Mouse (Mus musculus) heart, adult 18-20 months (tissue): ENCODE results near the gene Gm20538. TPM values are rescaled to one million over a fixed set of nuclear protein-coding genes. Genes with fewer than 3 reads are reported as not detected.
A peak's percentile ranks its signal among the peaks of the same experiment; 100 is the strongest.

ENCODE experiments used
- DNase-seq, 2 experiments: peaks; one replicate each; pipeline ENCODE4 v3.0.0; 2021 to 2022; ENCODE audit warnings: mixed read lengths in 1 of 2
- long read RNA-seq, 2 experiments: library from polyadenylated mRNA; stranded (forward); transcript quantifications; one replicate each; pipeline ENCODE4 v2.0.0; 2021
- total RNA-seq, 2 experiments: library from RNA; stranded (reverse); gene quantifications; 2 replicates each; pipeline ENCODE4 v1.2.3; 2021

Gene Gm20538
- total RNA-seq, result not detected
- long read RNA-seq, experiment 1, result 0 reads
- long read RNA-seq, experiment 2, result 0 reads

DNA sequence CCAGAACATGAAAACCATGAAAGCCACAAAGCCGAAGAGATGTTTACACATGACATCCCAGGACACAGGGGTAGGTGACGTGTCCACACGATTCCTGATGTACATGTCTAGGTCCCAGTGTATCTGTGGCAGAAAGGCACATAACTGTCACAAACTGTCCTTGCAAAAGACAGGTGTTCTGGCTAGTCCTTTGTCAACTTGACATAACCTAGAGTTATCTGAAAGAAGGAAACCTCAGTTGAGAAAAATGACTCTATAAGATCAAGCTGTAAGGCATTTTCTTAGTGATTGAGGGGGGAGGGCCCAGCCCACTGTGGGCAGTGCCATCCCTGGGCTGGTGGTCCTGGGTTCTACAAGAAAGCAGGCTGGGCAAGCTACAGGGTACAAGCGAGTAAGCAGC is at the start of gene Gm20538:
Gm20538 (minus strand) TSS at position 101 of the 400 bp plus-strand sequence.
- no peak for DNase-seq

DNA sequence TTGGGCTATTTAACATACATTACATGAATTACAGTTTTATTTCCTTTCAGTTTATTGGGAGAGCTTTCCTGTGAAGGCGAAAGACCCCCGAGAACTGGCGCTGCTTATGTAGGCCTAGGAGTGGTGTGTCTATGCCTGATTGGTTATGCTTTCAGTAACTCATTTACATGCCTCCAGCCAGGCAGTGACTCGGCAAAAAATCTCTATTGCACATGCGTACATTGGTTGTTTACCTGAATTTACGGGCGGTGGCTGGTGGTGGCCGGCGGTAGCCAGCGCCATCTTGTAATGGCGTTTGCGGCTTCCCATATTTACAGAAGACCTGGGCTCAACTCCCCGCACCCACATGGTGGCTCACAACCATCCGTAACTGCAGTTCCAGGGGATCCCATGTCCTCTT is 41.5 kb upstream of the Gm20538 start:
- DNase-seq, result no peak

DNA sequence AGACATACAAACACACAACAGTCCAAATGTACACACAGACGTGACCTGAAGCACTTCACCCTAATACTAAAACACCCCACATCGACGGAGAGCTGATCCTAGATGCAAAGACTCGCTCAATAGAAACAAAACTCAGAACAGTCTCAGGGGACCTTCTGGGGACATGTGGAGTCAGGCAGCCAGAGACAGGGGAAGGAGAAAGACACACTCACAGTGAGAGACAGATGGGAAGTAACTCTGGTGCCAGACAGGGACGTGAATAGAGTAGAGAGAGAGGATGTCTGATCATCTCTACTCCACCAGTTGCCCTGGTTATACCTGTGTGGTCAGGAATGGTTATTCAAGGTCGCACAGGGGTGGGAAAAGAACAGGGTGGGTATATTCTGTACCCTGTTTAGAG is 39.0 kb upstream of the Gm20538 start:
- no peak for DNase-seq

DNA sequence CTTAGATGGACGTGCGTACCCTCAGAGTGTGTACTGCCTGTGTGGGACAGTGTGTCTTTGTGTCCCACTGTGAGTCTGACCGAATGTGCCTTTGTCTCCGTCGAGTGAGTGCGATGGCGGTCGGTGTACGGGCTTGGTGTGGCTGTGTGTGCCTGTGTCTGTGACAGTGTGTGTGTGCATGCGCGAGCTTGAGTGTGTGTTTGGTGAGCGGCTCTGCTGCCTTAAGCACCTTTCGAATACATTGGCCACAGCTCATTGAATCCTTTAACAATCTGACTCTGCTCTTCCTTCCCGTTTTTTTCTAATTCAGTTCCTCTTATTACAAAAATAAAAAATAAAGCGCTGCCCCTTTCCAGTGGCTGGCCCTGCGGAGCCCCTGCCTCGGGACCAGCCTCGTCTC is 38.4 kb upstream of the Gm20538 start:
- no peak for DNase-seq

DNA sequence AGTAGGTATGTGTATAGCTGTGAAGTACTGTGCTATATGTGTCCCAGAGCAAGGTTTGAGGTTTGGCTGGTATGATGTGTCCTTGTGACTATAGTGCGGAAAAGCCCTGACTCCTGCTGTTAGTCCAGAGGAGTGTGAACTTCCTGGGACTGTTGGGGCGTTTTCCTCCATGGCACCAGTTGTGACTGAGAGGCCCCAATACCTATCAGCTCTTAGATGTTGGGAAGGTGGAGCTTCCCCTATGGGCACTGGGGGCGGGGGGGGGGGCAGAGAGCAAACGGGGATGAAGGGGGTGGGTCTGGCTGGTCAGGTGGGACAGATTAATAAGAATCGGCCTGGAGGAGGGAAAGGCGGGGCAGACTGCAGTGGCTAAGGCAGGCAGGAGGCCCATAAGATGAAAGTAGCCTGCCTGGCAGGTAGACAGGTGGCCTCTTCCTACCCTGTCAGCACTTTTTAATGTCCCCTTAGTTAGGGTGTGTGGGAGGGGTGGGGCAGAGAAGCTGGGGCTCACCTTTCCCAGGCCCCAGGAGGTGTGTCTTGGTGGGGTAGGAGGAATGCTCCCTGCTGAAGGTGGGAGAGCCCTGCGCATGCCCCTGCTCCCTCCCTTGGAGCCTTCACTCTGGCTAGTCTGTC is 37.1 kb upstream of the Gm20538 start:
- no peak for DNase-seq

DNA sequence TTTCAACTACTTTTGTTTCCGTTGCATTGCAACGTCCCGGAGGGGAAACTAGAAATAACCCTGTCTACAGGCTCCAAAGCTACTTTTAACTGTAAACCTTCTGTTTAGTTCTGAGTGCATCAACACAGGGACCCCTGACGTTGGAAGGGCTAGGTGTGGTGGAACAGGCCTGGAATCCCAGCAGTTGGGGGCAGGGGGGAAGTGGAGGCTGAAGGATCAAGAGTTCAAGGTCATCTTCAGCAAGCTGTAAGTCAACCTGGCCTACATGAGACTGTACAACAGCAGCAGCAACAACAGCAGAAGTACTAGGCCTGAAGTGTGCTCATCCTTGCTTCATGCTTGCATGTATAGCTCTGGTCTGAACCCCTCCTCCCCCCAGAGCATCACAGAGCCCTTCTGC is 35.4 kb upstream of the Gm20538 start:
- DNase-seq, result no peak

DNA sequence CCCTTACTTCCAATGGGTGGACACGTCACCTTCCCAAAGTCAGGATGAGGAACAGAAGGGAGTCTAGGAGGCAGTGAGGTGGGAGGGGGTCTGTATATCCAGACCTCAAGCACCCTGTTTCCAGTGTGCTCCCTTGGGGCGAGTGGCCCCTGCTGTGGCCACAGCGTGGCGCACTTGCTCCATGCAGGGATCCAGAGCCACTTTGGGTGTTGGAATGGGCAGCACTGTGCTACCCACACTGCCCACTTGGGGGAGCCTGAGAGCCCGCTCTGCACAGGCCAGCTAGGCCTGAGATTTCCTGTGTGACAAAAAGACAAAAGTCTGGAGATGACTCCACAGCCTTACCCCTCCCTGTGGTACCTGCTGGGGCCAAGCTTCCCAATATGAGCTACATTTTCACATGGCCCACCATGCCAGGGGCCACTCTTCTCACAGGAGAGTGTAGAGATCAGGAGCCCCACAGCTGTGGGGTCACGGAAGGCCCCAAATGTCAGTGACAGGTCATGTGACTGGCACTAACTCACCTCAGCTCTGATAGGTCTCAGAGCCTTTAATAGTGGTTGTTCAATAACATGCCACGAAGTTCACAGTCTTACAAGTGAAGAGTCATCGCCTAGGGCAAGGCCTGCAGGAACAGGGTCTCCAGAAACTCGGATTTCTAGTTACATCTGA is 30.1 kb upstream of the Gm20538 start:
- peak; percentile 87 to 94 for DNase-seq

DNA sequence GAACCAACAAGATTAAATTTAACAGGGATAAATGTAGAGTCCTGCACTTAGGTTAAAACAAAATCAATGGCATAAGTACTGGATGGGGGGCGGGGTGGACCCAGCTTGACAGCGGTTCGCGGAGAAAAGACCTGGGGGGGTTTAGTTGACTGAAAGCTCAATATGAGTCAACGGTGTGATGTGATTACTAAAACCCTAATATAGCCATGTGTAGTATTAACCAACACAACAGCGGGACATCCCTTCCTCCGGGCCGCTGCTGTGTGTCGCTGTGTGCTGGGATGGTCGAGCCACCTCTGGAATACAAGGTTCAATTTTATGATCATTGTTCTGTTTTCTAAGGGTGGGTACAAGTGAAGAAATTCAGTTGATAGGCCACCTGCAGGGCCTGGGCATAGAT is 29.5 kb upstream of the Gm20538 start:
- DNase-seq, result no peak

DNA sequence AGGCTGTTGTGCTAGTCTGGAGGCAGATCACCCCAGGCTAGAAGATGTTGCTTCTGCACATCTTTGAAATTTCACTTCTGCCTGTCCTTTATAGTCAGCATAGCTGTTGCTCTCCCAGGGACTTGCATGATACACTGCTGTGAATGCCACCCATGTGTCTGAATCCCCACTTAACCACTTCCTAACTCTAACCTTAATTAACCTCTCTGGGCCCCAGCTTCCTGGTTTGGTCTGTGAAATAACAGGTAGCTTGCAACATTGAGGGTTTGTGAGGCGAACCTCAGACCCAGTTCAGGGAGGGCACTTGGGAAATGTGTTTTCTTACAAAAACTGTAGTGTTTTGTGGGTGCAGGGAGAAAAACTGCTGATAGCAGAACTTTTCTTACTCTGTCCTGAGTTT is 25.4 kb upstream of the Gm20538 start:
- no peak for DNase-seq

DNA sequence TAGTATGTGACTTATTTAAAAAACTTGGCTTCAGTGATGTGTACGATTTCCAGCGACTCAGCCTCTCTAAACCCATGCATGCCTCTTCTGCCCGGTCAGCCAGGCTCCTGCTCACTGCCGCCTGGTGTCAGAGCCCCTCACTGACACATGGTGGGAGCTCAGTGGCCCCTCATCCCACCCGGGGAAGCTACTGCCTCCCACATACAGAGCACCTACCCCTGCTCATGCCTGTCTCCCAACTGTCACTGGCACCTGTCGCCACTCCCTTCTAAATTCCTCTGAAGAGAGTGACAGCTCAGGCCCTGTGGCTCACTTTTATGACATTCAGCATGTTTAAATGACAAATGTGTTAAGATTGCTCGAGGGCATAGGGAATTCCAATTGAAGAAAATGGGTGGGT is 23.6 kb upstream of the Gm20538 start:
- no peak for DNase-seq

DNA sequence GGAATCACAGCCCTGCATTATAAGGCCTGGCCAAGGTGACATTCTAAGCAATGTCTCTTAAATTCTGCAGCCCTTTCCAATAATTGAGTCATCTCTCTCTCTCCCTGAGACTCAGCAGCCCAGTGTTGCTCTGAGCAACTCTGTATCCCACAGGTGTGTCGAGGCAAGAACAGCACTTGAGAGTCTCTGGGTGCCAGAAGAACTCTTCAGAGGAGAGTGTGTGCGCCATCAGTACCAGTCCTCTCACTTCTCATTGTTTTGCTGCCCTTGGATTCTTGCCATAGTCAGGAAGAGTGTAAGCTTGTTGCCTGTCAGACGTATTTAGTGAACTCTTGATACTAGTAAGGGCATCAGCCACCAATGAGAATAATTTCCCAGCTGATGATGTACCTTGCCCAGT is 15.1 kb upstream of the Gm20538 start:
- no peak for DNase-seq

DNA sequence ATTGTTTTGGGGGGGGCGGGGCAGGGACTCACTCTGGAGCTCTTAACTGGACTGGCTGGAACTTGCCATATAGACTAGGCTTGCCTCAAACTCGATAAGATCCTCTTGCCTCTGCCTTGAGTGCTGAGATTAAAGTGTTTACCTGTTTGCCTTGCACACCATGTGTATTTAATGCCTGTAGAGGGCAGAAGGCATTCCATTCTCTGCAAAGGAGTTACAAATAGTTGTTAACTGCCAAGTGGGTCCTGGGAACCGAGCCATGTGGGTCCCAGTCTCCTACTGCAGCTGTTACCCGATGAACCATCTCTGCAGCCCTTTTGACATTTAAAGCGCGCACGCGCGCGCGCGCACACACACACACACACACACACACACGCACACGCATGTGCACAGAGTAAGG is 11.4 kb upstream of the Gm20538 start:
- no peak for DNase-seq

DNA sequence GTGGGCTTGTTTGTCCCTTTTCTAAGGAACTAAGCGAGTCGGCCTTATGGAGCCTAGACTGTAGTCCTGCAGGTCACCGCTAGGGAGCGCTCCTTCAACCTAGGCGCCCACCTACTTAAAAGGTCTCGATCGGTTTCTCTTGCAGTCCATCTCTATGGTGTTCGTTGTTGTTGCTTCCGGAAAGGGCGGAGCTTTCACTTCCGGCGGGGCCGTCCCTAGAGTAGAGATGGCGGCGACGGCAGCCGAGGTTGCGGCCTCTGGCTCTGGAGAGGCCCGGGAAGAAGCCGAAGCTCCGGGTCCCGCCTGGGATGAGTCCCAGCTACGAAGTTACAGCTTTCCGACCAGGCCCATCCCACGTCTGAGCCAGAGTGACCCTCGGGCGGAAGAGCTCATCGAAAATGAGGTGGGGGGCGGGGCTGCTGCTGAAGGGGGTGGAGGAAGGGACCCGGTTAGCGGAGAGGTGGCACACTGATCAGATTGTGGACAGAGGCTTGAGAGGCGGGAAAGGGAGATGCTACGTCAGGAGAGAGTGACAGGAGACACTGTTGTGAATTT is 10.1 kb upstream of the Gm20538 start, which contains the start of gene Hif1an:
Hif1an (plus strand) TSS at position 199 of the 555 bp plus-strand sequence.
- DNase-seq, result peak; percentile 97 to 98

DNA sequence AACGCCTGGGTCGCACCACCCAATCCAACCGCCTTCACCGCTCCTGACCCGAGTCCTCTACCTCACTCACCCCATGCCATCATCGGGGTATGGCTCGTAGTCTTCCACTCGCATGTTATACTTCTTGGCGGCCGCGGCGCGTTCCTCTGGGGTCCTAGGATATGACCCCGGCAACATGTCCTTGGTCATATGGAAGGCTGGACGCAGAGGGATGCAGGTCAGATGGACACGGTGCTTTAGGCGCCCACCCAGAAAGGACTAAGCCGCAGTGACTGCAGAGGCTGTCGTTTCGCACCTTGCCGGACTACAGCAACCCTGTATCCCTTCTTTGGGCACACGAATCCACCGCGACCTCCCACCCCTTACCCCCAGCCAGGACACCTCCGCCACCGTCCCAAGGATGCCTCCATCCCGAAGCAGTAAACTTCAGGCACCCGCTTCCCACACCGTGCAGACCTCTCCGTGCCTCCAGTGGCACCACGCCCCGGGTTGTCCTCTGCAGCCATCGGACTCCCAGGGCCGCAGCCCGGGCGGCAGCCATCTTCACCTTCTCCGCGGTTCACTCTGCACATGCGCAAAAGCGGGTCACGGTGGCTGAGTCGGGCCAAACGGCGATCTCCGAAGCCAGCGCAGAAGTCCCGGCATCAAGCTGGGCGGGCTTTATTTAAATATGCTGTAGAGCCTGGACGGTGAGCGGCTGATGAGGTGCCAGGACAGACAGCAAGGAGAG is 2.4 kb upstream of the Gm20538 start, which contains the start of gene Ndufb8:
Ndufb8 (minus strand) TSS at position 580 of the 730 bp plus-strand sequence.
- DNase-seq, result peak; percentile 97 to 99

DNA sequence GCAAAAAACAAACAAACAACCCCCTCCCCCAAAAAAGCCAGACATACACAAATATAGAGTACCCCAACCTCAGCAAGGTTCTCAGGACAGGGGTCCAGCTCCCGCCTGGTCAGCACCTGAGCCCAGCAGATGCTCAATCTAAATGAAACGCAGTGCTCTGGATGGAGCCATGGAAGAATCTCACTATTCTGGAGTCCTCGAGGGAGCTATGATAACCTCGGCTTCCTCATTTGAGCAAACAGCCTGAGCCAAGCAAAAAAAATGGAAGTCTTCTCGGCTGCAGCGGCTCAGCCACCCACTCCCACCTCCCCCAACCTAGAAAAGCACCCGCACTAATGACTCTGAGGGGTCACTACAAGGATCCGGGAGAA is 1.8 kb upstream of the Gm20538 start:
- DNase-seq, result no peak

DNA sequence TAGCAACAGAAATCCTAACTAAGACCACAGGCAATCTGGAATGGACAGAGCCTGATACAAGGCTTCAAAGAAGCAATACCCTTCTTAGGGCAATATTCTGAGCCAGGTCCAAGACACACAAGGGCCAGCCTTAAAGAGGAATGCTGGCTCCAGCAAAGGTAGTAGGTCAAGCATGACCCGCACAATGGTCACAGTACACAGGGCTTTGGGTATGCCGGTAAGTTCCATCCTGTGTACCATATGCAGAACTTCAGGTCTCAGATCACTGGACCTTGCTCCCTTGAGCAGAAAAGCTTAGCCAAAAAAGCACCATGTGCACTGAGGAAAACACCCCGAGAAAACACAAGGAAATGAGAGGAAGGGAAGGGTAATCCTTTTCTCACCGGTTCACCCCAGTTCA is 655 bp upstream of the Gm20538 start:
- no peak for DNase-seq

DNA sequence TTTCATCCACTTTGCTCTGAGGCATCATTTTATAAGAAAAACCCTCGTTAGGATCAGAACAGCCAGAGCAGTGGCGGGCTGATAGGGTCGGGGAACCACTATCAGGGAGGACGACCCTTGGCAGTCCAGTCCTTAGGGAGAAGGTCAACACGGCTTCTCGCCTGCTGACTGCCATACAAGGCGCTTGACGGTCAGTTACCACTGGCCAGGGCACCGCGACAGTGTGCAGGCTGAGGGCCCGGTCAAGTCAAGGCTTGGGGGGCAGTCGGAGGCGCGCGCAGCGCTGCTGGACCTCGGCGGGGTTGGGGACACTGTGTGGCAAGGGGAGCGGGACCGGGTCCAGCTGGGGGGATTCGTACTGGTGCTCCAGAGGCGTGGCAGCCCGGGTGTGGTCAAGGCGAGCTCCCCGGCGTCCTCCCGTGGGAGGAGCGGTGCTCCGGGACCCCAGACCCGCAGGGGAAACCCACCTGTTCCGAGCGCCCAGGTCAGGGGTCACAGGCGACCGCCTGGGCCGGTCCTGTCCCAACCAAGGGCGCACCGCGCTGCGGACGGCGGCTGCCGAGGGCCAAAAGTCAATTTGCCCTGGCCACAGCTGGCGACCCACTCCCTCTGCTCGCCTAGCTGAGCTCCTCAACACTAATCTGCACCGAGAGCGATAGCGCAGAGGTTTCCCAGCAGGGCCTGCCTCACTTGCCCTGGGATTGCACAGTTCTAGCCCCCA is 7.2 kb downstream of the Gm20538 start, which contains the start of gene Sec31b:
Sec31b (minus strand) TSS at position 544 of the 721 bp plus-strand sequence.
- peak; percentile 72 to 83 for DNase-seq

DNA sequence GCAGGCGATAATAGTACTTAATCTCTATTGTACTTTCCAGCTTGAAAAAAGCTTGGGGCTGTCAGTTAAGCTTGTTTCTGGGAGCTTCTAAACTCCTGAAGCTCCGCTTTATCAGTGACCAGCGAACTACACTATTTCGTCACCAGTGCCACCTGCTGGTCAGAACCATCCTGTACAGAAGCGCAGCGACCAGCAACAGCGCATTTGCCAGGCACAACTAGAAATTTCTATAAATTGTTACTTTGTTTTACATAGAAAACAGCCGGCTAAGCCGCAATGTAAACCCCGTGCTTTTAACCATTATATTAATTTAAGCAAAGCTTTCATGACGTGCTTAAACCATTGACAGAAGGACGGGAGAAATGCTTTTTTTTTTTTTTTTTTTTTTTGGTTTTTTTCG is 7.9 kb downstream of the Gm20538 start:
- peak; percentile 76 to 91 for DNase-seq

DNA sequence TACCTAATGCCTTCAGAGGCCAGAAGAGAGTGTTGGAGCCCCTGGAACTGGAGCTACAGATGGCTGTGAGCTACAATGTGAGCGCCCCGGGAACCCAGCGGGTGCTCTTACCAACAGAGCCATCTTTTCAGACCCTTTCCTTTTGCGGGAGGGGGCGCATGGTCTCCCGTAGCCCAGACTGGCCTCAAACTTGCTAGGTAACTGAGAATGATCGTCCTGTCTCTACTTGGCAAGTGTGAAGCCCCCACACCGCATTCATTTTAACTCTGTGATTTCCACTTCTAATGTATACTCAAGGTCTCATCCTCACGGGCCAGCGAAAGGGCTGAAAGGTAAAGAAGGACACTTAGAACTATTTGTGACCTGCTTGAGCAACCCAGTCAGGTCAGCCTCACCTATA is 8.3 kb downstream of the Gm20538 start:
- DNase-seq, result peak in 1 of 2 experiments; percentile 24

DNA sequence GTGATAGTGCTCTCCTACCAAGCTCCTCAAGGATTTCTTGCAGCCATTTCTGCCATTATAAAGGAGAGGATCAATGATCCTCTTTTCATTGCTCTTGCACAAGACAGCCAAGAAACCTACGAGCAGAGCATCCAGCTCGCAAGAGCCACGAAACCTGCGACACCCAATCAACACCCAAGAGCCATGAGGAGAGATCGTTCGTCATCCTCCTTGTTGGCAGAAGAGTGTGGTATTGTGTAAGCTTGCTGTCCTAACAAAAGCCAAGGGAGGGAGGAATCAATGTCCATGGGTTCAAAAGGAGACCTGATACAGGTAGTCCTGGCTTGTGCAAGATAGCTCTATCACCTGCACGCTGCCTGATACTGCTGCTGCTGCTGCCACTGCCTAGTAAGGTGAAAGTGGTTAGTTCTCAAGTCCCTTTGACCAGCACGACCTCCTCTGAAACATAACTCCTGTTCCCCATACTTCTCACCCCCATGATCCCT is 9.9 kb downstream of the Gm20538 start:
- no peak for DNase-seq

DNA sequence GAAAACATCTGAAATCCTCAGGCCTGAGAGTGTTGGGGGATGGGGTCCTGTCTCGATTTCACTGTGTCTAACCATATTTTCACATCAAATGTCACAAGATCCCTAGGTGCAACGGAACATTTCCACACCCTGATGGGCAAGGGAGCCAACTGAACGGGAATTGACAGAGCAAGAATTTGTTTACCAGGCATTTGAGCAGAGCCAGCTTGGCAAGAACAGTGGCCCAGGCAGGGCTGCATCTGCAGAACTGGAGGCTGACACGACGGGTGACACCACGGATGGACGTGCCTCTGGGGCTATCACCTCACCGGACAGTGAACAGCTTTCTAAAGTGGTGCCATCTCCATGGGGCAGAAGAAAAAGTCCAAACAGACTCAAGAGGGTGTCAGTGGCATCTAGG is 15.2 kb downstream of the Gm20538 start:
- no peak for DNase-seq

DNA sequence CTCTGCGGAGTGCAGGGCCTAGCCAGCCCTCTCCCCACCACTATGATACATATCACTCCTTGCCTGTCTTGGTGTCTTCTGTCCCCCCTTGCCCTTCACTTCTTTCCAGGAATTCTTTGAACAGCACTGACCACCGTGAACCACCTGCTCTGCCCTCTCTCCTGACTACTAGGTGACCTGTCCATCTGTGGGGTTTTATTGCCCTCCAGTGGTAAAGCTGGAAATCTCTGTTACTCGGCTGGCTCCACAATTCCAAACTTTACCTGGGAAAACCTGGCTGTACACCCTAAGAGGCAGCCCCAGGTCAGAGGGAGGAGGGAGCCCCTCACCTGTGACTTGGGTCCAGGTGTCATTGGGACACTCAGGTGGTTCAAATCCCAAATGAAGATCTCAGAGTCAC is 17.3 kb downstream of the Gm20538 start:
- DNase-seq, result no peak
